Mouse (Mus musculus) limb, embryonic 10.5 days (tissue): Measurements from ENCODE around the gene Tbc1d30. TPM values are rescaled to one million over a fixed set of nuclear protein-coding genes. Genes with fewer than 3 reads are reported as not detected.
A peak's percentile ranks its signal among the peaks of the same experiment; 100 is the strongest.

Source experiments
- DNase-seq: peaks from one replicate; pipeline ENCODE4 v3.0.0-alpha.2; 2017; ENCODE audit warnings: low spot score
- H3K27ac ChIP-seq: fragments of 300-500 bp; sonication (generic); 2 replicates; pipeline ENCODE4 v1.5.1; 2016; ENCODE audit warnings: mild to moderate bottlenecking
- H3K27me3 ChIP-seq: fragments of 300-500 bp; sonication (generic); 2 replicates; pipeline ENCODE4 v1.6.1; 2016; ENCODE audit warnings: low read depth, mild to moderate bottlenecking; ENCODE audit not compliant: poor library complexity, severe bottlenecking
- H3K36me3 ChIP-seq: fragments of 300-500 bp; sonication (generic); 2 replicates; pipeline ENCODE4 v1.6.1; 2016; ENCODE audit warnings: mild to moderate bottlenecking, moderate library complexity
- H3K4me1 ChIP-seq: fragments of 300-500 bp; sonication (generic); 2 replicates; pipeline ENCODE4 v1.6.1; 2016
- H3K4me3 ChIP-seq: fragments of 300-500 bp; sonication (generic); 2 replicates; pipeline ENCODE4 v1.5.1; 2016; ENCODE audit warnings: mild to moderate bottlenecking, moderate library complexity
- H3K9me3 ChIP-seq: fragments of 300-500 bp; sonication (generic); replicated peaks from 2 replicates; pipeline ENCODE4 v1.6.1; 2016; ENCODE audit warnings: mild to moderate bottlenecking
- WGBS: fragments of 180-500 bp; shearing (Covaris S2); methylation state at CpG from one replicate; pipeline ENCODE4 v1.1.7; 2016; 5-methylcytosine and 5-hydroxymethylcytosine counted together
- polyA plus RNA-seq: library from polyadenylated mRNA; unstranded; fragments of >200 nt; fragmentation: Nextera tagmentation; extraction: Ambion mirVana; gene quantifications from 2 replicates; pipeline ENCODE4 v1.2.1, GENCODE M21; 2016

Tbc1d30 gene
- polyA plus RNA-seq, 1 experiment from 2014 or later = 0.50 TPM

DNA sequence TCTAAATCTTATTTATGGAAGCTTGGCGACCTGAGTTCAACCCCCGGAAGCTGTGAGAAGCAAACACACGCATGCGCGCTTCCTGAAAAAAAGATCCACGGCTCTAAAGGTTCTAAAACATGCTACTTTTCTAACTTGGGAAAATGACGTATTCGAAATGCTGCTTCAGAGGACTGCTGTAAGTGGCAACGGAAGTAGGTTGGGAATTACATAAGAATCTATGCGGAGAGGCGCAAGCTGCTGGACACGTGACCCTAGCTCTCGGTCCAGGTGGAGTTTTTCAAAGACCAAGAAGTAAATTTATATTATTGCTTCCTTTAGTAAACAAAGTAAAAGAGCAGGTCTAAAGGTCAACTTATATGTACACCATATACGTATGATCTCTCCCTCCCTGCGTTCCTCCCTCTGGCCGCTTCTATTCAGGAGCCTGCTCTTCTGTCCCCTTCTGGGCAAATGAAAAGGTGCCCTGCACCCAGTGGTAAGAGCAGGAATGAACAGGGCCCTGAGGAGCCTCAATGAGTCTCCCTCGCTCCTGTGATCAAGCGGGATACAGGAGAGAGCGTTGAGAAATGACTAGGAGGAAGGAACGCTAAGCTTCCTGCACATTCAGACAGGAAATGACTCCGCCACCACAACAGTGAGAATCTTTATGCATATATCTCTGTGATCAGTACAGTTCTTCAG, 87.4 kb downstream of the Tbc1d30 start:
- H3K36me3 ChIP-seq = no peaks in the 10 kb centered on the region
- no peaks in the 10 kb centered on the region for H3K9me3 ChIP-seq
- DNase-seq = no peak
- no peak overlapping the region for H3K27ac ChIP-seq
- H3K4me3 ChIP-seq = no peak overlapping the region
- 90% methylated on average over 21 of the region's 21 CpGs for WGBS
- peaks cover 5% of the 10 kb centered on the region for H3K4me1 ChIP-seq
- H3K27me3 ChIP-seq = peaks cover 22% of the 10 kb centered on the region

DNA sequence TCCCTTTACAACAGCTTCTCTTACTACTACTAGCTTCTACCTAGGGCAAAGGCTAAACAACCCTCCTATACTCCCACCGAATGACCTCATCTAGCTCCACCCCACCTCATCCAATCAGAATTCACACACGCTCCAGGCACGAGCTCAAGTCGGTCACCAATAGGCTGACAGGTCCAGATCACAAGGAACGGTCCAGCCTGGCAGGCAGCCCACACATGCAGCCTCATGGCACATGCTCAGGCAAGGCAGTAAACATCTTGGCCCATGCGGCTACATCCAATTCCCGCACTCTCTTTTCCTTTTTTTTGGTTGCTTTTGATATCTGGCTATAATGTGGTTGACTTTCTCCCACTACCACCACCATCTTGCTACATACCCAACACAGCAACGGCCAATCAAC, 88.9 kb downstream of the Tbc1d30 start:
- no peak overlapping the region for H3K4me3 ChIP-seq
- peaks cover 4% of the 10 kb centered on the region for H3K4me1 ChIP-seq
- no peak for DNase-seq
- 95% methylated on average over 8 of the region's 8 CpGs for WGBS
- no peaks in the 10 kb centered on the region for H3K9me3 ChIP-seq
- no peaks in the 10 kb centered on the region for H3K36me3 ChIP-seq
- no peak overlapping the region for H3K27ac ChIP-seq
- H3K27me3 ChIP-seq = peaks cover 11% of the 10 kb centered on the region

DNA sequence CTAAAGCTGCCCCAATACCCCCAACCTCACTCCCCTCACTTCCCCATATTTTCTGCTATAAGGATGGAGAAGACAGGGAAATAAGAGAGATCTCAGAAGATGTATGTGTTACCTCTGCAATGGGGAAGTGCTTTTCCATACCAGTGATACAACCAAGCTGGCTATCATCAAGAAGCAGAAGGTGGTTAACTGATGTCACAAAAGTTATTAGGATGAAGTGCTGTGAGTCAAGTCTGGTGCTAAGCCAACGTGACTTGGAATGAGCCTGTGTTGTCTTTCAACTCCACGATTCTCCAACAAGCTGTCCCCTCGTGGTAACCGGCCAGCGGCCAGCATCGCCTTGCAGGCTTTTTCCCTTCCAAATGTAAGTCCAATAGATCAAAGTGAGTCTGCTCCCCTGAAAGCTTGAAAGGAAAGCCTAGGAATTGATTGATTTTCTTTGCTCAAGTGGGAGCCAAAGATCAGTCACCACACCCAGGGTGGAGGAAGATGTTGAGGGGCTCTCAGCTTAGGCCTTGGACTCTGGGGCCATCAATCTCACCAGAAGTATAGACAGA, 90.0 kb downstream of the Tbc1d30 start:
- Histone ChIP-seq H3K4me3 (no peak overlapping the region), H3K4me1 (peaks cover 3% of the 10 kb centered on the region), H3K36me3 (no peaks in the 10 kb centered on the region), H3K27ac (no peak overlapping the region; the same call in 1 of the 2 replicates), H3K9me3 (no peaks in the 10 kb centered on the region), H3K27me3 (no peaks in the 10 kb centered on the region)
- DNase-seq = no peak
- 69% methylated on average over 6 of the region's 6 CpGs for WGBS

DNA sequence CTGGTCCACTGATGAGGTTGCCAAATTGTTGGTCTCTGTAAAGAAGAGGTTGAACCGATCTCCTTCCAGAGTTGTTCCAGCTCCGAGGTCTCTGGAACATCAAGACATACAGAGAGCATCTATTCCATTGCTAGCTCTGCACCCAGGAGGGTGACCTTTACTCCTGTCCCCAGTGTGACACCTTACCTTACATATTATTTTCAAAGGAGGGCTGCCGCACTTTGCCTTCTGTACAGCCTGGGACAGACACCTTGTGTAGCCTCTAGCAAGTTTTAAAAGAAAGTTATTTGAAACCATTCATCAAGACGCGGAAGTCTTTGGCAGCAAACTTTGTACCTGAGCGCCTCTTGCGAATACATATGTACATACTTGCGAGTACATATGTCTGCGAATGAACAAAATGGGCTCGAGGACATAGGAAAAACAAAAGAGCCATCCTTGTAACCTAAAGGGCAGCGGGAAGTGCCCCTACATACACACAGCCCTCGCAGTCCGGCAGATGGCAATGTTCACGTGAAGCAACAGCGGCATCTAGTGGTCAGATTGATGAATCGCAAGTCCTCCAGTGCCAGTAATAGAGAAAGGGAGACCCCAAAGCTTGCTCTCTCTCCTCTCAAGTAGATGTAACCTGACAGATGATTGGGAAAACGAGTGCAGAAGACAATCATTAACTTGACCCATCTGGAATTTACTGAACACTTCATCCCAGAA, 94.8 kb downstream of the Tbc1d30 start:
- Histone ChIP-seq H3K36me3 (no peaks in the 10 kb centered on the region), H3K9me3 (no peaks in the 10 kb centered on the region), H3K27ac (no peak overlapping the region), H3K4me3 (no peak overlapping the region), H3K27me3 (no peaks in the 10 kb centered on the region), H3K4me1 (peaks cover 9% of the 10 kb centered on the region)
- peak; percentile 87 for DNase-seq
- 27% methylated on average over 17 of the region's 17 CpGs for WGBS

DNA sequence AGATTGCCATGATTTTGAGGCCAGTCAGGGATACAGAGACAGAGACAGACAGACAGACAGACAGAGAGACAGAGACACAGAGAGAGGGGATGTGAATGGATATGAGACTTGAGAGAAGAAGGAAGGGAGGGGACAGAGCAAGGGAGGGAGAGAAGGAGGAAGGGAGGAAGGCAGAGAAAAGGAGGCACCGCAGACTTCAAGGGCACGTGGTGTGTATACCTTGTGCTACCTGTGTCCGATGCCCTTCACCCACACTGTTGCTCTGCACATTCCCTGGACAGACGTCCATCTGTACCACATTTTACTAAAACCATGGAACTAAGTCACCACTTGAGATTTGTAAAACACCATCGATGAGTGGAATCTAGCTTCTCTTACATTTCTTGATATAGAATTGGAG, 95.6 kb downstream of the Tbc1d30 start:
- 92% methylated on average over 5 of the region's 5 CpGs for WGBS

DNA sequence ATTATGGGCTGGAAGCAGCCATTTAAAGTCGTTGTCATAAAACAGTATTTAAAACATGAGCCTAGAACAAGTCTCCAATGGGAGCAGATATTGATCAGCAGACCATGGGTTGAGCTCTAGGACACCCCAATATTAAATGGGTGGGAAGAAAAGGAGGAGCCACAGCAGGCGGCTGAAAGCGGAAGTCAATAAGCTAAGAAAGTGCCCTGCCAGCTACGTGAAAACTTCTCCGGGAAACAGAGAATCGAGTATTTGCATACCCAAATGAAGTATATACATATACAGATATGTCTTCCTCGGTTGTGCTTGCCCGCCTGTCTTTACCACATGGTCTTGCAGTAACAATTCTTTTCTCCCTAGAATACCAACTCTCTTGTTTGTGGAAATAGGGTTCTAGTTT, 96.7 kb downstream of the Tbc1d30 start:
- 85% methylated on average over 8 of the region's 8 CpGs for WGBS
- Histone ChIP-seq H3K9me3 (no peaks in the 10 kb centered on the region), H3K36me3 (no peaks in the 10 kb centered on the region), H3K27ac (no peak overlapping the region), H3K27me3 (no peaks in the 10 kb centered on the region), H3K4me1 (peaks cover 23% of the 10 kb centered on the region), H3K4me3 (no peak overlapping the region)
- no peak for DNase-seq

More for the DNA sequence above, 95.6 kb downstream of the Tbc1d30 start:
- Histone ChIP-seq H3K4me3 (no peak overlapping the region), H3K9me3 (no peaks in the 10 kb centered on the region), H3K27ac (peak overlapping the region; percentile 34; the same call in 1 of the 2 replicates), H3K4me1 (peaks cover 17% of the 10 kb centered on the region), H3K36me3 (no peaks in the 10 kb centered on the region), H3K27me3 (no peaks in the 10 kb centered on the region)
- no peak for DNase-seq

DNA sequence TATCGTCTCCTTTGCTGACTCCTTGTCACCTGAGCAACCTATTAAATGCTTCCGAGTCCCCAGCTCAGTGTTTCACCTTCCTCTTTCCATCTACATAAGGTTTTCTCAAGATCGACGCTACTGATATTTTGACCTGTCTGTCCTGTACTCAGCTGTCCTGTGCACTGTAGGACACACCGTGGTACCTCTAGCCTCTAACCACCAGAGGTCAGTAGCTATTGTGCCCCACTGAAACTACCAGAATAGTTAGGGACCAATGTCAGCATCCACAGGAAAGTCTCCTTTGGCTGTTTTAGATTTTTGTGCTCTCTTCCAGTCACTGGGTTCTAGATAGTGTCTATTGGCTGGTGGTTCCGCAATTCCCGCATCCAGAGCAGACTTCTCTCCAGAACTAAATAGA, 98.3 kb downstream of the Tbc1d30 start:
- H3K9me3 ChIP-seq = no peaks in the 10 kb centered on the region
- 77% methylated on average over 7 of the region's 7 CpGs for WGBS

DNA sequence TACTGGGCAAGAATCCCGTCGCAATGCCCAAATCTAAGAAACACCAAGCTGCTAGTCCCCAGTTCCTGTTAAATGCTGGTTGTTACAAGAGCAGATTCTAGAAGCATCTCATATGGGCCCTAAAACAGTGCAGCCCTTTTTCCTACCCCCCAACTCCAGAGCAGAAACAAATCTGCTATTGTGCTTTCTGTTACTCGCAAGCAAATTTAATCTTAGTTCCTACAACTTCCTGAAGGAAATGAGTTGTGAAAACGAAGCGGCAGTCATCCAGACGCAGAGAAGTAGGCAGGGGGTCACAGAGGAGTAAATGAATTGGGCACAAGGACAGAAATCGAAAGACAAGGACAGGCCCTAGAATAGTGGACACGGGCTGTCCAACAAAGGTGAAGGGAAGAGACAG, 99.9 kb downstream of the Tbc1d30 start:
- H3K4me3 ChIP-seq = no peak overlapping the region
- H3K36me3 ChIP-seq = no peaks in the 10 kb centered on the region
- H3K4me1 ChIP-seq = peaks cover 21% of the 10 kb centered on the region
- no peaks in the 10 kb centered on the region for H3K9me3 ChIP-seq
- H3K27me3 ChIP-seq = no peaks in the 10 kb centered on the region
- DNase-seq = no peak
- 67% methylated on average over 8 of the region's 8 CpGs for WGBS
- H3K27ac ChIP-seq = peak overlapping the region; percentile 74

More for the DNA sequence above, 98.3 kb downstream of the Tbc1d30 start:
- Histone ChIP-seq H3K36me3 (no peaks in the 10 kb centered on the region), H3K27me3 (no peaks in the 10 kb centered on the region), H3K4me1 (peaks cover 23% of the 10 kb centered on the region), H3K4me3 (no peak overlapping the region), H3K27ac (peak overlapping the region; percentile 14; the same call in 1 of the 2 replicates)
- no peak for DNase-seq

DNA sequence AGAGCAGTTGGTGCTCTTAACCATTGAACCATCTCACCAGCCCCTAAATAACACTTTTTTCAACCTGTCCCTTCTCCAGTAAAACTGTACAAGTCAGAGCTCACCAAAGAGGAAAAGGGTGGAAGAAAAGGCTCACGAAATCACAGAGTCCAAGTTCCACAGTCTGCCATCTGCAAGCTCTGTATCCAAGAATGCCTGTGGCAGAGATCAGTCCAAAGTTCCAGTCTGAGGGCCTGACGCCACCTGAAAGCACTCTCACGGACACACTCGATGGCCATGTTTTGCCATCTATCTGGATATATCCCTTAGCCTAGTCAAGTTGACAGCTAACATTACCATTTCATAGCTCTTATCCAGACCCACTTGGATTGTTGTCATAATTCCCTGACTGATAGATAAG, 101.3 kb downstream of the Tbc1d30 start:
- Histone ChIP-seq H3K36me3 (no peaks in the 10 kb centered on the region), H3K4me1 (peaks cover 19% of the 10 kb centered on the region), H3K27ac (peak overlapping the region; percentile 74; the same call in 1 of the 2 replicates), H3K9me3 (no peaks in the 10 kb centered on the region), H3K4me3 (no peak overlapping the region), H3K27me3 (no peaks in the 10 kb centered on the region)
- no peak for DNase-seq
- WGBS = 97% methylated on average over 4 of the region's 4 CpGs

DNA sequence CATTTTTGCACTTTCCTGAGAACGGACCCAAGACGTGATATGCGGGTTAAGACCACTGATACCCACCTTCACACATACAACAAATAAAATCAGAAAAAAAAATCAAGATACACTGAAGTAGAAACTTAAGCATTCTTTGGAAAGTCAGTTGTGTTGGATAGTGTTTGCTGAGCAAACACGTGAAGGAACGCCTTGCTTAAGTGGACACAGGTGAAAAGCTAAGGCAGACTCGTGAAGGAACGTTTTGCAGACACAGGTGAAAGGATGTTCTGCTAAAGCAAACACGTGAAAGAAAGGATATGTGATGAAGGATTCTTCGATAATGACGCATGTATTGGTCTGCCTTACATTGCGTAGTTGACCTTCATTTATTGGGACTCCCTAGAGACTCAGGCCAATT, 103.5 kb downstream of the Tbc1d30 start:
- Histone ChIP-seq H3K27ac (no peak overlapping the region), H3K4me1 (peaks cover 42% of the 10 kb centered on the region), H3K9me3 (no peaks in the 10 kb centered on the region), H3K27me3 (no peaks in the 10 kb centered on the region), H3K4me3 (no peak overlapping the region), H3K36me3 (no peaks in the 10 kb centered on the region)
- no peak for DNase-seq
- WGBS = 92% methylated on average over 11 of the region's 11 CpGs

DNA sequence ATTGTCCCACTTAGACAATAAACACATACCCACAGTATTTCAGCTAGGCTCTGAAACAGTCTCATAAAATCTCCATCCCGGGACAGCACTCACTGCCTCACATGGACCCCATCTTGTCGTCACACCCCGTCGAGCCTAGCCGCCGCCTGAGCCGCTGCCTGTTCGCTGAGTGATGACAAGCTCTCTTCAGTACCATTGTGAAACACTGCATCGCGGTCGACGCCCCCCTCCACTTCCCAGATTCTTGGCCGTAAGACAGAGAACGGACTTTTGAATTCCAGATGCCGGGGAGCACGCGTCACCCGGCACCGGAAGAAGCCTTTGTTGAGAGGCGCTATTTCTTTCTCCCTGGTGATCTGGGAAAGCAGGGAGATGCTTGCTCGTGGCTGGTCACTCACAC, 104.1 kb downstream of the Tbc1d30 start:
- H3K9me3 ChIP-seq = no peaks in the 10 kb centered on the region
- peaks cover 44% of the 10 kb centered on the region for H3K4me1 ChIP-seq
- H3K4me3 ChIP-seq = no peak overlapping the region
- WGBS = 83% methylated on average over 21 of the region's 21 CpGs
- H3K27ac ChIP-seq = peak overlapping the region; percentile 37; the same call in 1 of the 2 replicates
- DNase-seq = peak; percentile 45
- H3K36me3 ChIP-seq = no peaks in the 10 kb centered on the region
- H3K27me3 ChIP-seq = no peaks in the 10 kb centered on the region

DNA sequence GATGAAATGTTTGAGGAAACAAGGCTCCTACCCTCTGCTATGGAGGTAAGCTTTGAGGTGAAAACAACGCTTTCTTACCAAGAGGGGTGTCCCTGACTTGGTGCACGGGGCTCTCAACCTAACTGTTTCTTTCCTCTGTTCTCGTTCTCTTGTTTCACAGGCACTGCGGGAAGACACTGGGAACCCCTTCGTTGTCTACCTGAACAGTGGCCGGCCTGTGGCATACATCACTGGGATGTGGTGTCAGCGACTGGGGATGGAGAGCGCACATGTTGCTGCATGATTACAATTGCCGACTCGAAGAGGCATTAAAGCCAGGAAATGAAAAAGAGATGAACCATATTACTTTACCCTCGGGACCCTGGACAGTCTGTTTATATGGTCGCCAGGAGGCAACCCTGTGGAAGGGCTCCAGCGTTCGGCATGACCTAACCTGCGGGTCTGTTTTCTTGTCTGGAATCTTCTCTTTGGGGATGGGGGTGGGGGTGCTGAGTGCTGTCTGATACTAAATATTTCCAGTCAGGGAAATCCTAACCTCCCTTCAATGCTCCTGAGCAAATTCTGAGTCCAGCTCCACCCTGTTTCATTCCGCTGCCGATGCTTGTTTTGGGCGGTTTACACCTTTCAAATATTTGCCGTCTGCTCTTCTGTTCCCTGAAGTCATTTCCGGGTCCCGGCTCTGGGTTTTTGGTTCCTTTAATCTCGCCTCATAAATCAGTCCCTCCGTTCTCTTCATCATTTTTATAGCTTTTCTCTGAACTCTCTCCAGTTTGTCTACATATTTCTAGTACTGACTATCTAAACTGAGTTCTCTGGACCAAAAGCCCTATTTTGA, 107.5 kb downstream of the Tbc1d30 start:
- no peaks in the 10 kb centered on the region for H3K36me3 ChIP-seq
- peak overlapping the region; percentile 80 for H3K27ac ChIP-seq
- H3K4me3 ChIP-seq = peak overlapping the region; percentile 21; the same call in 1 of the 2 replicates
- H3K27me3 ChIP-seq = no peaks in the 10 kb centered on the region
- 54% methylated on average over 23 of the region's 23 CpGs for WGBS
- H3K9me3 ChIP-seq = no peaks in the 10 kb centered on the region
- peaks cover 28% of the 10 kb centered on the region for H3K4me1 ChIP-seq
- DNase-seq = peak; percentile 40
